Comparison of ENCODE assay signal across 11 mouse cellular contexts in the genomic region with DNA sequence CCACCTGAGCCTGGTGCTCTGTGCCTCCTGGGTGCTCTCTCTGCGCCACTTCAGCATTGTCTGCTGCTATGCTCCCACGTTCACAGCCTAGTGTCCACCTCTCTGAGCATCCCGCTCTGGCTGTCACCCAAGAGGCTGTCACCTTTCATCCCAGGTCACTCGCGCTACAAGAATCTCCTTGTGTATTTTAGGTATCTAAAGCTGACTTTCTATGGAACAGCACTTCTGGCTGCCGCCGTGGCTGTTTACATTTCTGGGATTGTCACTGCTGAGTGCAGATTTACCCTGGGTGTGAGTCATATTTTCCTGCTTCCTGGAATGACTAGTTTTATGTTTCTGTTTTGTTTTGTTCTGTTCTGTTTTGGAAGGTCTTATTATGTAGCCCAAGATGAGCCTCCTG. TPM values are rescaled to one million over a fixed set of nuclear protein-coding genes. Genes with fewer than 3 reads are reported as not detected.
DNase-seq lines count a peak whose midpoint lies in the region; ATAC-seq lines count a peak whose summit lies in the region.
"Had no signal": no experiment of that assay in that cellular context is flagged by ENCODE, and none has a peak within 500 bp of the region (broad histone marks: within the 10 kb centered on the region; RNA-seq: fewer than 3 reads in every experiment).

No protein-coding gene starts in this region.

- no peak overlapping the region for H3K27ac ChIP-seq in heart, embryonic 11.5 days (ENCODE audit: low read depth, low read length)
- H3K27ac ChIP-seq in liver, embryonic 16.5 days (ENCODE audit: low read length): no peak overlapping the region
- peak overlapping the region; percentile 77 for H3K27ac ChIP-seq in stomach, embryonic 15.5 days
- H3K27ac ChIP-seq: hindbrain, embryonic 15.5 days had no signal

- H3K9me3 ChIP-seq in heart, embryonic 11.5 days (replicated peaks; ENCODE audit: control insufficient read depth, low read length): no peaks in the 10 kb centered on the region
- no peaks in the 10 kb centered on the region for H3K9me3 ChIP-seq in liver, embryonic 16.5 days (replicated peaks; ENCODE audit: control insufficient read depth, low read length)
- H3K9me3 ChIP-seq in stomach, embryonic 15.5 days: no peaks in the 10 kb centered on the region
- H3K9me3 ChIP-seq: hindbrain, embryonic 15.5 days had no signal

- peak overlapping the region; percentile 7; the same call in 1 of the 2 replicates for H3K4me2 ChIP-seq in heart, embryonic 11.5 days
- no peak overlapping the region for H3K4me2 ChIP-seq in liver, embryonic 16.5 days (ENCODE audit: low read depth, low read length)
- 0 out of 2 replicates have a peak overlapping the region, but pooled peaks have one; percentile 3 for H3K4me2 ChIP-seq in stomach, embryonic 15.5 days
- H3K4me2 ChIP-seq: hindbrain, embryonic 15.5 days had no signal

- peaks cover 24% of the 10 kb centered on the region for H3K4me1 ChIP-seq in heart, embryonic 11.5 days (ENCODE audit: control insufficient read depth, insufficient read depth, low read length)
- peaks cover 10% of the 10 kb centered on the region for H3K4me1 ChIP-seq in liver, embryonic 16.5 days (ENCODE audit: control insufficient read depth, low read depth, low read length)
- H3K4me1 ChIP-seq in stomach, embryonic 15.5 days: peaks cover 16% of the 10 kb centered on the region; the same call in 1 of the 2 replicates

- no peaks in the 10 kb centered on the region for H3K27me3 ChIP-seq in heart, embryonic 11.5 days (ENCODE audit: control insufficient read depth, insufficient read depth, low read length)
- no peaks in the 10 kb centered on the region for H3K27me3 ChIP-seq in liver, embryonic 16.5 days (ENCODE audit: control insufficient read depth, insufficient read depth, low read depth, low read length)
- no peaks in the 10 kb centered on the region for H3K27me3 ChIP-seq in stomach, embryonic 15.5 days (replicated peaks)
- H3K27me3 ChIP-seq: hindbrain, embryonic 15.5 days had no signal

- WGBS in heart, embryonic 11.5 days (ENCODE audit: insufficient replicate concordance): 34% methylated on average over 7 of the region's 7 CpGs
- 51% methylated on average over 7 of the region's 7 CpGs for WGBS in liver, embryonic 16.5 days (ENCODE audit: insufficient replicate concordance)
- 37% methylated on average over 7 of the region's 7 CpGs for whole genome bisulfite sequencing in stomach, embryonic 15.5 days

- no peak for ATAC-seq in heart, embryonic 11.5 days (replicated peaks; ENCODE audit: insufficient number of reproducible peaks, low FRiP score, low TSS enrichment)
- peak; percentile 69 for ATAC-seq in liver, embryonic 16.5 days (ENCODE audit: low read depth)
- ATAC-seq in stomach, embryonic 15.5 days (ENCODE audit: insufficient read depth, low FRiP score, low read depth): peak; percentile 45

- no peak overlapping the region for H3K9ac ChIP-seq in heart, embryonic 11.5 days (ENCODE audit: low read depth, low read length)
- no peak overlapping the region for H3K9ac ChIP-seq in liver, embryonic 16.5 days (ENCODE audit: low read depth, low read length)
- no peak overlapping the region for H3K9ac ChIP-seq in stomach, embryonic 15.5 days
- H3K9ac ChIP-seq: hindbrain, embryonic 15.5 days had no signal

- no peaks in the 10 kb centered on the region for H3K36me3 ChIP-seq in heart, embryonic 11.5 days (ENCODE audit: control insufficient read depth, insufficient read depth, low read length)
- no peaks in the 10 kb centered on the region for H3K36me3 ChIP-seq in liver, embryonic 16.5 days (ENCODE audit: control insufficient read depth, insufficient read depth)
- no peaks in the 10 kb centered on the region for H3K36me3 ChIP-seq in stomach, embryonic 15.5 days
- H3K36me3 ChIP-seq: hindbrain, embryonic 15.5 days had no signal

- H3K4me3 ChIP-seq in heart, embryonic 11.5 days (ENCODE audit: low read depth, low read length): no peak overlapping the region
- no peak overlapping the region for H3K4me3 ChIP-seq in liver, embryonic 16.5 days (ENCODE audit: low read depth, low read length)
- no peak overlapping the region for H3K4me3 ChIP-seq in stomach, embryonic 15.5 days (replicated peaks)
- H3K4me3 ChIP-seq: hindbrain, embryonic 15.5 days had no signal

- no peak for DNase-seq in heart, adult 8-10 months (ENCODE audit: low spot score)
- DNase-seq in lung, adult 18-20 months: peak; percentile 32 to 40
- no peak for DNase-seq in lung, postnatal 10 days
- DNase-seq in thymus, postnatal 14 days: no peak
- no peak for DNase-seq in adrenal gland, adult 8-10 months
- DNase-seq: adrenal gland, postnatal 10 days; retina, postnatal 1 day had no signal

RNA-seq across cellular contexts. Expression of a gene that starts 21.3 kb away (rescaled TPM):
- polyA plus RNA-seq in heart, embryonic 11.5 days (2014; fragmentation: Nextera tagmentation; extraction: Ambion mirVana): 29.2 and 39.5 TPM in 2 replicates
- total RNA-seq in heart, adult 8-10 months (2022): 10 to 100 TPM; 39.7 to 57.5 (median 49.8) TPM
- polyA plus RNA-seq in liver, embryonic 16.5 days (2015; fragmentation: Nextera tagmentation; extraction: Ambion mirVana): 9.5 and 9.9 TPM in 2 replicates
- 55.9 and 56.3 TPM in 2 replicates for polyA plus RNA-seq in stomach, embryonic 15.5 days (2015; fragmentation: Nextera tagmentation; extraction: Ambion mirVana)
- total RNA-seq in adrenal gland, adult 8-10 months (2022): 10 to 100 TPM; 25.3 to 39.6 (median 34.3) TPM

Comparison
In these comparisons a context has a peak if more than half of its experiments do, and no peak if none do; other contexts are left out.
1. DNase-seq: peak in lung, adult 18-20 months (2 of 2); none in heart, adult 8-10 months (single experiment), lung, postnatal 10 days (single experiment), thymus, postnatal 14 days (single experiment) and adrenal gland, adult 8-10 months (single experiment).